Mouse (Mus musculus) hindbrain, embryonic 11.5 days (tissue): ENCODE measurements around the gene Ambn. TPM values are rescaled to one million over a fixed set of nuclear protein-coding genes. Genes with fewer than 3 reads are reported as not detected.

Experiments
- ATAC-seq: fragments of 200-750 bp; cut with Nextera tagmentation; 2 replicates; pipeline ENCODE4 v1.8.0; 2017; ENCODE audit warnings: mild to moderate bottlenecking, moderate TSS enrichment, moderate library complexity; ENCODE audit not compliant: low FRiP score
- DNase-seq: peaks from one replicate; pipeline ENCODE4 v3.0.0-alpha.2; 2015; ENCODE audit warnings: low spot score
- H3K27ac ChIP-seq: fragments of 300-500 bp; sonication (generic); 2 replicates; pipeline ENCODE4 v1.5.1; 2014; ENCODE audit warnings: mild to moderate bottlenecking, low read depth, low read length
- H3K27me3 ChIP-seq: fragments of 300-500 bp; sonication (generic); 2 replicates; pipeline ENCODE4 v1.6.1; 2014; ENCODE audit warnings: mild to moderate bottlenecking, low read length, moderate library complexity, mixed read lengths; ENCODE audit not compliant: control insufficient read depth, insufficient read depth
- H3K36me3 ChIP-seq: fragments of 300-500 bp; sonication (generic); 2 replicates; pipeline ENCODE4 v1.6.1; 2014; ENCODE audit warnings: mild to moderate bottlenecking, low read length, moderate library complexity, mixed read lengths; ENCODE audit not compliant: control insufficient read depth, insufficient read depth
- H3K4me1 ChIP-seq: fragments of 300-500 bp; sonication (generic); replicated peaks from 2 replicates; pipeline ENCODE4 v1.6.1; 2014; ENCODE audit warnings: low read length, mixed read lengths; ENCODE audit not compliant: control insufficient read depth, insufficient read depth
- H3K4me2 ChIP-seq: fragments of 300-500 bp; sonication (generic); replicated peaks from 2 replicates; pipeline ENCODE4 v1.6.1; 2014; ENCODE audit warnings: mild to moderate bottlenecking, low read depth, low read length
- H3K4me3 ChIP-seq: fragments of 300-500 bp; sonication (generic); 2 replicates; pipeline ENCODE4 v1.5.1; 2014; ENCODE audit warnings: low read depth, low read length
- H3K9ac ChIP-seq: fragments of 300-500 bp; sonication (generic); 2 replicates; pipeline ENCODE4 v1.6.1; 2014; ENCODE audit warnings: low read depth, low read length
- H3K9me3 ChIP-seq: fragments of 300-500 bp; sonication (generic); 2 replicates; pipeline ENCODE4 v1.6.1; 2016; ENCODE audit warnings: low read length; ENCODE audit not compliant: control insufficient read depth
- WGBS: fragments of 180-500 bp; shearing (Covaris S2); extraction: QIAGEN DNeasy Blood & Tissue Kit; methylation state at CpG from one replicate; pipeline ENCODE4 v1.1.7; 2014; 5-methylcytosine and 5-hydroxymethylcytosine counted together
- polyA plus RNA-seq: library from polyadenylated mRNA; unstranded; fragments of >200 nt; fragmentation: Nextera tagmentation; extraction: Ambion mirVana; gene quantifications from 2 replicates; pipeline ENCODE4 v1.2.1, GENCODE M21; 2014

Gene Ambn
- polyA plus RNA-seq, 1 experiment from 2014 or later: not detected

DNA sequence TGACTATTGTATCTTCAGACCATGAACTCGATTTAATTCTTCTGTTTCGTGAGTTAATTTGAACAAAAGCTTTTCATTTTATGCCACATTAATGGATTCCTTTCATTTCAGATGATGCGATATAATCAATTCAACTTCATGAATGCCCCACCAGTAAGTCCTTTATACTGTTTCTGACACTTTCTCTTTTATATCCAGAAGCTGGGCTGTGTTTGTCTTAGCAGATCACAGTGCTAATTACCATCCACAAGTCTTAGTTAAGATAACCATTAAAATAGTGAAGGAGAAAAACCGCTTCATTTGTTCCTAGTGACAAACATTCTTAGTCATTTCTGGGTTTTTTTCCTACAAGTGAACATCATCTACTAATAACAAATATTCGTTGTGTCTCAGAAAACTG is 35.3 kb downstream of the Ambn start:
- DNase-seq (no peak), ATAC-seq (no peak)
- 69% methylated on average over 5 of the region's 5 CpGs for WGBS
- no peak overlapping the region for H3K27ac ChIP-seq
- no peak overlapping the region for H3K4me2 ChIP-seq
- H3K9me3 ChIP-seq: no peaks in the 10 kb centered on the region
- H3K4me3 ChIP-seq: no peak overlapping the region
- no peaks in the 10 kb centered on the region for H3K4me1 ChIP-seq
- H3K27me3 ChIP-seq: no peaks in the 10 kb centered on the region
- H3K9ac ChIP-seq: no peak overlapping the region
- no peaks in the 10 kb centered on the region for H3K36me3 ChIP-seq

GRCm38 (mm10) chr5:88499781-88500180 is 44.0 kb downstream of the Ambn start:
- WGBS: 96% methylated on average over 3 of the region's 3 CpGs
- Histone ChIP-seq H3K9me3 (no peaks in the 10 kb centered on the region; the same call in 1 of the 2 replicates), H3K27me3 (no peaks in the 10 kb centered on the region), H3K27ac (no peak overlapping the region), H3K36me3 (no peaks in the 10 kb centered on the region), H3K9ac (no peak overlapping the region), H3K4me3 (no peak overlapping the region), H3K4me1 (no peaks in the 10 kb centered on the region), H3K4me2 (no peak overlapping the region)
- ATAC-seq (no peak), DNase-seq (no peak)

GRCm38 (mm10) chr5:88508555-88508954 is 52.8 kb downstream of the Ambn start:
- WGBS: 65% methylated on average over 1 of the region's 1 CpGs
- Histone ChIP-seq H3K9ac (no peak overlapping the region), H3K36me3 (no peaks in the 10 kb centered on the region), H3K27ac (no peak overlapping the region), H3K4me2 (no peak overlapping the region), H3K4me3 (no peak overlapping the region), H3K27me3 (no peaks in the 10 kb centered on the region), H3K4me1 (no peaks in the 10 kb centered on the region), H3K9me3 (no peaks in the 10 kb centered on the region)
- no peak for DNase-seq
- ATAC-seq: no peak

DNA sequence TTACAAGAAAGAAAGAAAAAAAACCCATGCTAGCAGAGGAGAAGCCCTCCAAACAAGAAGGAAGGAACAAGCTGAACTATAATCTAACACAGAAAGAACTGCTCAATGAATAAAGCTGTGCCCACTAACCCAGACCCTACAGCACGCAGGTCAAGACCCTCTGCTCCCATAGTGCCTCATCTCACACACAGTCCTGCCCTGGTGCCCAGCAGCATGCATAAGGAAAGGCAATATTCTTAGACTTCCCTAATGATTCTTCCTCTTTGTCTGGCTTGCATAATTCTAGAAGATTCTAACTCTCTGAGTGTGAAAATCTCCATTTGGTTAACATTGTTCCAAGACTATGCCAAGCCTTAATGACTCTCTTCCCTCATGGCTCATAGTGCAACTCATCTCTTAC is 53.2 kb downstream of the Ambn start:
- ATAC-seq (no peak), DNase-seq (no peak)
- no peaks in the 10 kb centered on the region for H3K9me3 ChIP-seq
- H3K27me3 ChIP-seq: no peaks in the 10 kb centered on the region
- no peak overlapping the region for H3K4me2 ChIP-seq
- H3K9ac ChIP-seq: no peak overlapping the region
- WGBS: 70% methylated on average over 1 of the region's 1 CpGs
- no peak overlapping the region for H3K4me3 ChIP-seq
- H3K36me3 ChIP-seq: no peaks in the 10 kb centered on the region
- no peaks in the 10 kb centered on the region for H3K4me1 ChIP-seq
- H3K27ac ChIP-seq: no peak overlapping the region

Other genes starting within 250 kb of the Ambn start
- gene Gm7714, start 187.1 kb upstream of the Ambn start, polyA plus RNA-seq: not detected in 2 replicates
- not detected in 2 replicates for gene Prol1, start 138.7 kb upstream of the Ambn start, polyA plus RNA-seq
- not detected in 2 replicates for gene Amtn, start 79.9 kb upstream of the Ambn start, polyA plus RNA-seq
- not detected in 2 replicates for gene Enam, start 32.0 kb downstream of the Ambn start, polyA plus RNA-seq
- gene Jchain, start 71.9 kb downstream of the Ambn start, polyA plus RNA-seq: 0.49 TPM in 1 of 2 replicates, not detected in the other
- 68.7 and 75.4 TPM in 2 replicates for gene Utp3, start 98.5 kb downstream of the Ambn start, polyA plus RNA-seq
- gene Rufy3, start 109.0 kb downstream of the Ambn start, polyA plus RNA-seq: 168 and 180 TPM in 2 replicates
- 96.5 and 111 TPM in 2 replicates for gene Grsf1, start 220.2 kb downstream of the Ambn start, polyA plus RNA-seq